Mouse (Mus musculus): ENCODE measurements around the gene Arih1. TPM values are rescaled to one million over a fixed set of nuclear protein-coding genes. Genes with fewer than 3 reads are reported as not detected.
A peak's percentile ranks its signal among the peaks of the same experiment; 100 is the strongest.
"Not testable (repeated sequence)": the region's sequence is repeated elsewhere in the genome, so short reads cannot be mapped to it uniquely, and the experiment has no call there.

Arih1 gene
- polyA plus RNA-seq, 1 experiment from 2014 or later, result 16.9 TPM

- Histone ChIP-seq H3K27ac (ENCODE audit: low read length) (no peak overlapping the region), H3K4me2 (ENCODE audit: low read depth, low read length) (no peak overlapping the region), H3K27me3 (ENCODE audit: control insufficient read depth, insufficient read depth, low read length) (no peaks in the 10 kb centered on the region), H3K4me1 (ENCODE audit: control insufficient read depth, insufficient read depth, low read length) (no peaks in the 10 kb centered on the region), H3K36me3 (ENCODE audit: control insufficient read depth, insufficient read depth) (no peaks in the 10 kb centered on the region), H3K9ac (ENCODE audit: low read length) (no peak overlapping the region), H3K9me3 (replicated peaks; ENCODE audit: control insufficient read depth, low read length) (peaks cover 10% of the 10 kb centered on the region), H3K4me3 (ENCODE audit: low read length) (no peak overlapping the region)
- 85% methylated on average over 9 of the region's 9 CpGs for WGBS
- ATAC-seq (replicated peaks; ENCODE audit: extremely low read depth, insufficient read depth, low FRiP score), result no peak
Observed at GRCm38 (mm10) chr9:59369646-59370045, 116.8 kb downstream of the Arih1 start.

- no peak overlapping the region for H3K27ac ChIP-seq (ENCODE audit: low read length)
- no peaks in the 10 kb centered on the region for H3K27me3 ChIP-seq (ENCODE audit: control insufficient read depth, insufficient read depth, low read length)
- peaks cover 10% of the 10 kb centered on the region for H3K9me3 ChIP-seq (replicated peaks; ENCODE audit: control insufficient read depth, low read length)
- no peak overlapping the region for H3K4me3 ChIP-seq (ENCODE audit: low read length)
- no peak overlapping the region for H3K9ac ChIP-seq (ENCODE audit: low read length)
- ATAC-seq (replicated peaks; ENCODE audit: extremely low read depth, insufficient read depth, low FRiP score), result no peak
- WGBS, result 58% methylated on average over 5 of the region's 5 CpGs
- no peak overlapping the region for H3K4me2 ChIP-seq (ENCODE audit: low read depth, low read length)
- H3K4me1 ChIP-seq (ENCODE audit: control insufficient read depth, insufficient read depth, low read length), result no peaks in the 10 kb centered on the region
- no peaks in the 10 kb centered on the region for H3K36me3 ChIP-seq (ENCODE audit: control insufficient read depth, insufficient read depth)
Observed at GRCm38 (mm10) chr9:59369220-59369619, 117.2 kb downstream of the Arih1 start.

- not testable (repeated sequence) for H3K9ac ChIP-seq (ENCODE audit: low read length); H3K27ac ChIP-seq (ENCODE audit: low read length); H3K27me3 ChIP-seq (ENCODE audit: control insufficient read depth, insufficient read depth, low read length); ATAC-seq (replicated peaks; ENCODE audit: extremely low read depth, insufficient read depth, low FRiP score); H3K9me3 ChIP-seq (replicated peaks; ENCODE audit: control insufficient read depth, low read length); H3K4me1 ChIP-seq (ENCODE audit: control insufficient read depth, insufficient read depth, low read length); H3K4me2 ChIP-seq (ENCODE audit: low read depth, low read length); H3K4me3 ChIP-seq (ENCODE audit: low read length); H3K36me3 ChIP-seq (ENCODE audit: control insufficient read depth, insufficient read depth)
- 22% methylated on average over 1 of the region's 3 CpGs for whole genome bisulfite sequencing
Observed at GRCm38 (mm10) chr9:59360487-59360886, 125.9 kb downstream of the Arih1 start.

- 38% methylated on average over 1 of the region's 1 CpGs for WGBS
- H3K9ac ChIP-seq (ENCODE audit: low read length); ATAC-seq (replicated peaks; ENCODE audit: extremely low read depth, insufficient read depth, low FRiP score); H3K27ac ChIP-seq (ENCODE audit: low read length); H3K4me3 ChIP-seq (ENCODE audit: low read length); H3K4me2 ChIP-seq (ENCODE audit: low read depth, low read length); H3K4me1 ChIP-seq (ENCODE audit: control insufficient read depth, insufficient read depth, low read length); H3K36me3 ChIP-seq (ENCODE audit: control insufficient read depth, insufficient read depth); H3K9me3 ChIP-seq (replicated peaks; ENCODE audit: control insufficient read depth, low read length); H3K27me3 ChIP-seq (ENCODE audit: control insufficient read depth, insufficient read depth, low read length): not testable (repeated sequence)
Observed at GRCm38 (mm10) chr9:59358041-59358440, 128.4 kb downstream of the Arih1 start.

GRCm38 (mm10) chr9:59353253-59353639 lies 133.2 kb downstream of the Arih1 start, which contains the start of gene Bbs4:
Gene Bbs4 (minus strand): TSS chr9:59353508.
- Histone ChIP-seq H3K4me1 (ENCODE audit: control insufficient read depth, insufficient read depth, low read length) (peaks cover 3% of the 10 kb centered on the region; the same call in 1 of the 2 replicates), H3K9me3 (replicated peaks; ENCODE audit: control insufficient read depth, low read length) (no peaks in the 10 kb centered on the region), H3K27ac (ENCODE audit: low read length) (peak within 1 kb of the TSS; percentile 89), H3K4me3 (ENCODE audit: low read length) (peak within 1 kb of the TSS; percentile 84), H3K27me3 (ENCODE audit: control insufficient read depth, insufficient read depth, low read length) (no peaks in the 10 kb centered on the region), H3K4me2 (ENCODE audit: low read depth, low read length) (peak within 1 kb of the TSS; percentile 85), H3K9ac (ENCODE audit: low read length) (peak within 1 kb of the TSS; percentile 84), H3K36me3 (ENCODE audit: control insufficient read depth, insufficient read depth) (no peaks in the 10 kb centered on the region)
- ATAC-seq (replicated peaks; ENCODE audit: extremely low read depth, insufficient read depth, low FRiP score), result peak; percentile 96
- under 1% methylated on average over 32 of the region's 32 CpGs for WGBS

- no peaks in the 10 kb centered on the region for H3K27me3 ChIP-seq (ENCODE audit: control insufficient read depth, insufficient read depth, low read length)
- WGBS, result 11% methylated on average over 15 of the region's 15 CpGs
- ATAC-seq (replicated peaks; ENCODE audit: extremely low read depth, insufficient read depth, low FRiP score), result peak; percentile 26
- peak overlapping the region; percentile 84 for H3K9ac ChIP-seq (ENCODE audit: low read length)
- peaks cover 3% of the 10 kb centered on the region; the same call in 1 of the 2 replicates for H3K4me1 ChIP-seq (ENCODE audit: control insufficient read depth, insufficient read depth, low read length)
- peak overlapping the region; percentile 84 for H3K4me3 ChIP-seq (ENCODE audit: low read length)
- H3K4me2 ChIP-seq (ENCODE audit: low read depth, low read length), result peak overlapping the region; percentile 85
- H3K9me3 ChIP-seq (replicated peaks; ENCODE audit: control insufficient read depth, low read length), result no peaks in the 10 kb centered on the region
- peak overlapping the region; percentile 89 for H3K27ac ChIP-seq (ENCODE audit: low read length)
- no peaks in the 10 kb centered on the region for H3K36me3 ChIP-seq (ENCODE audit: control insufficient read depth, insufficient read depth)
Observed at GRCm38 (mm10) chr9:59352586-59353252, 133.7 kb downstream of the Arih1 start.

GRCm38 (mm10) chr9:59346176-59346575 lies 140.2 kb downstream of the Arih1 start:
- no peaks in the 10 kb centered on the region for H3K27me3 ChIP-seq (ENCODE audit: control insufficient read depth, insufficient read depth, low read length)
- peaks cover 4% of the 10 kb centered on the region; the same call in 1 of the 2 replicates for H3K36me3 ChIP-seq (ENCODE audit: control insufficient read depth, insufficient read depth)
- H3K9ac ChIP-seq (ENCODE audit: low read length), result no peak overlapping the region
- H3K4me1 ChIP-seq (ENCODE audit: control insufficient read depth, insufficient read depth, low read length), result no peaks in the 10 kb centered on the region
- no peak overlapping the region for H3K27ac ChIP-seq (ENCODE audit: low read length)
- H3K4me2 ChIP-seq (ENCODE audit: low read depth, low read length), result no peak overlapping the region
- H3K9me3 ChIP-seq (replicated peaks; ENCODE audit: control insufficient read depth, low read length), result no peaks in the 10 kb centered on the region
- WGBS, result 60% methylated on average over 2 of the region's 2 CpGs
- no peak overlapping the region for H3K4me3 ChIP-seq (ENCODE audit: low read length)
- no peak for ATAC-seq (replicated peaks; ENCODE audit: extremely low read depth, insufficient read depth, low FRiP score)

- WGBS, result 80% methylated on average over 8 of the region's 9 CpGs
- ATAC-seq (replicated peaks; ENCODE audit: extremely low read depth, insufficient read depth, low FRiP score), result no peak
- H3K36me3 ChIP-seq (ENCODE audit: control insufficient read depth, insufficient read depth), result peaks cover 4% of the 10 kb centered on the region
Observed at GRCm38 (mm10) chr9:59340002-59340401, 146.4 kb downstream of the Arih1 start.

GRCm38 (mm10) chr9:59339107-59339506 lies 147.3 kb downstream of the Arih1 start:
- Histone ChIP-seq H3K27ac (ENCODE audit: low read length) (no peak overlapping the region), H3K27me3 (ENCODE audit: control insufficient read depth, insufficient read depth, low read length) (no peaks in the 10 kb centered on the region), H3K4me2 (ENCODE audit: low read depth, low read length) (no peak overlapping the region), H3K9me3 (replicated peaks; ENCODE audit: control insufficient read depth, low read length) (no peaks in the 10 kb centered on the region), H3K4me3 (ENCODE audit: low read length) (no peak overlapping the region), H3K9ac (ENCODE audit: low read length) (no peak overlapping the region), H3K4me1 (ENCODE audit: control insufficient read depth, insufficient read depth, low read length) (no peaks in the 10 kb centered on the region), H3K36me3 (ENCODE audit: control insufficient read depth, insufficient read depth) (peaks cover 4% of the 10 kb centered on the region)
- 58% methylated on average over 5 of the region's 5 CpGs for WGBS
- ATAC-seq (replicated peaks; ENCODE audit: extremely low read depth, insufficient read depth, low FRiP score), result no peak

More at GRCm38 (mm10) chr9:59340002-59340401, 146.4 kb downstream of the Arih1 start:
- H3K27me3 ChIP-seq (ENCODE audit: control insufficient read depth, insufficient read depth, low read length), result no peaks in the 10 kb centered on the region
- H3K27ac ChIP-seq (ENCODE audit: low read length), result no peak overlapping the region
- H3K9me3 ChIP-seq (replicated peaks; ENCODE audit: control insufficient read depth, low read length), result no peaks in the 10 kb centered on the region
- H3K4me2 ChIP-seq (ENCODE audit: low read depth, low read length), result no peak overlapping the region
- no peaks in the 10 kb centered on the region for H3K4me1 ChIP-seq (ENCODE audit: control insufficient read depth, insufficient read depth, low read length)
- H3K4me3 ChIP-seq (ENCODE audit: low read length), result no peak overlapping the region
- no peak overlapping the region for H3K9ac ChIP-seq (ENCODE audit: low read length)

All from heart, embryonic 16.5 days (tissue).